Mouse (Mus musculus) spleen, adult 2 months (tissue): ENCODE data around the gene Ing3.

Experiments used
- CTCF ChIP-seq: fragments of 200-500 bp; IDR thresholded peaks from 2 replicates; pipeline ENCODE4 v1.5.1; 2011; ENCODE audit warnings: mild to moderate bottlenecking, inconsistent platforms; ENCODE audit not compliant: insufficient read depth, insufficient read length, insufficient replicate concordance; ENCODE audit errors: extremely low read depth
- POLR2A ChIP-seq: fragments of 200-500 bp; IDR thresholded peaks from 2 replicates; pipeline ENCODE4 v1.6.1; 2011; ENCODE audit warnings: low read depth, low read length, inconsistent platforms

DNA sequence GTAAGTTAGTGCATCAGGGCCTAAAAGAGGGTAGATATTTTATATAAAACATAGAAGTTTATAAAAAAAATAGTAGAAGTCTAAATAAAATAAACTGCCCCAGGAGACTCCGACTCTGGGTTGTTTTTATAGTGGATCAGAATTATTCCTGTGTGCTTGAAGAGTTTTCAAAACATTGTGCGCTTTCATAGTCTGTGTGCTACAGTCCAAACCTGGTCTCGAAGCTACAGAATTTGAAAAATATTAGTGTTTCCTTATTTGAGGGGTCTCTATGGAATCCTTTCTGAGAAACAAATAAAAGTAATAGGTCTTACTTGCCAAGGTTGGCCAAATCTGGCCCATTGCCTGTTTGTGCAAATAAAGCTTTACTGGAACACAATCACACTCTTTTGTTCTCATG lies 71.9 kb downstream of the Ing3 start:
- no peak for TF ChIP-seq CTCF
- no peak for TF ChIP-seq POLR2A
